Mouse (Mus musculus) cerebellum, adult 2 months (tissue): ENCODE data around the gene Pawr.
"Not testable (repeated sequence)": the region's sequence is repeated elsewhere in the genome, so short reads cannot be mapped to it uniquely, and the experiment has no call there.

ENCODE experiments used
- CTCF ChIP-seq: fragments of 200-500 bp; IDR thresholded peaks from 2 replicates; pipeline ENCODE4 v1.5.1; 2011; ENCODE audit warnings: low read depth, mild to moderate bottlenecking, control low read depth, low read length, moderate library complexity, borderline replicate concordance; ENCODE audit not compliant: insufficient read depth
- POLR2A ChIP-seq: fragments of 200-500 bp; IDR thresholded peaks from 2 replicates; pipeline ENCODE4 v1.6.1; 2011; ENCODE audit warnings: low read length, control low read depth, borderline replicate concordance; ENCODE audit not compliant: insufficient read depth

GRCm38 (mm10) chr10:108440251-108440650 lies 108.3 kb downstream of the Pawr start:
- not testable (repeated sequence) for TF ChIP-seq CTCF, POLR2A
